In the genomic region with DNA sequence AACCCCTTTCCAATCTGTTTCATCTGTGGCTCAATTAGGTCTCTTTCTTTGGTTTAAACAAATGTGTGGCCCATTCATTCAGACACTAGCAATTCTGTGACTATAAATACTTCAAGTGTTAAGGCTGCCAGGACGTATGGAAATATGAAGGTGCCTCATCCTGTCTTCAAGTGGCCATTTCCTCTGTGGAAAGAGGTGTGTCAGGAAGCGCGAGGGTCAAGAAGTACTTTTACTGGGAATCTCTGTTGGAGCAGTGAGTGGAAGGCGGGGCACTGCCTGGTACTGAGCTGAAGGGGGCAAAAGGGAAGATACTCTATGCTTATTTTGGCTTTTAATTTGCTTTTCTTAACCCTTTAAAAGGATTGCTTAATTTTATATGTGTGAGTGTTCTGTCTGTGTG, we compare ENCODE assay signal across 14 mouse cellular contexts.
A peak's percentile ranks its signal among the peaks of the same experiment; 100 is the strongest.
DNase-seq lines count a peak whose midpoint lies in the region; ATAC-seq and TF ChIP-seq lines count a peak whose summit lies in the region.
"Had no signal": no experiment of that assay in that cellular context is flagged by ENCODE, and none has a peak within 500 bp of the region (broad histone marks: within the 10 kb centered on the region; RNA-seq: fewer than 3 reads in every experiment).

No protein-coding gene starts in this region.

- WGBS in heart, embryonic 15.5 days: 49% methylated on average over 4 of the region's 4 CpGs
- WGBS in midbrain, embryonic 10.5 days: 80% methylated on average over 4 of the region's 4 CpGs
- 67% methylated on average over 4 of the region's 4 CpGs for WGBS in midbrain, postnatal 0 days
- WGBS in limb, embryonic 14.5 days: 45% methylated on average over 4 of the region's 4 CpGs
- 73% methylated on average over 4 of the region's 4 CpGs for WGBS in midbrain, embryonic 15.5 days

- H3K36me3 ChIP-seq in heart, embryonic 15.5 days: no peaks in the 10 kb centered on the region
- no peaks in the 10 kb centered on the region for H3K36me3 ChIP-seq in midbrain, embryonic 10.5 days
- H3K36me3 ChIP-seq in midbrain, postnatal 0 days (ENCODE audit: insufficient read depth, low read length): no peaks in the 10 kb centered on the region
- peaks cover under 1% of the 10 kb centered on the region; the same call in 1 of the 2 replicates for H3K36me3 ChIP-seq in limb, embryonic 14.5 days (ENCODE audit: control insufficient read depth, insufficient read depth, low read length)
- H3K36me3 ChIP-seq in midbrain, embryonic 15.5 days (replicated peaks): no peaks in the 10 kb centered on the region
- H3K36me3 ChIP-seq: liver, embryonic 12.5 days; stomach, embryonic 15.5 days had no signal

- no peak for ATAC-seq in heart, embryonic 15.5 days (replicated peaks; ENCODE audit: insufficient number of reproducible peaks, insufficient read depth, low FRiP score, low read depth)
- no peak for ATAC-seq in midbrain, postnatal 0 days (ENCODE audit: low FRiP score)
- ATAC-seq in limb, embryonic 14.5 days (ENCODE audit: low FRiP score, low read depth): no peak
- ATAC-seq in midbrain, embryonic 15.5 days (replicated peaks): 0 out of 2 replicates have a peak, but pooled peaks have one; percentile 13
- ATAC-seq: inflammation-experienced regulatory T-cells, adult 6 months; liver, embryonic 12.5 days had no signal

- no peak overlapping the region for H3K9ac ChIP-seq in heart, embryonic 15.5 days
- no peak overlapping the region for H3K9ac ChIP-seq in midbrain, postnatal 0 days (replicated peaks; ENCODE audit: low read length, poor library complexity, severe bottlenecking)
- no peak overlapping the region for H3K9ac ChIP-seq in limb, embryonic 14.5 days (ENCODE audit: low read depth, low read length, severe bottlenecking)
- no peak overlapping the region for H3K9ac ChIP-seq in midbrain, embryonic 15.5 days
- H3K9ac ChIP-seq: liver, embryonic 12.5 days; stomach, embryonic 15.5 days had no signal

- no peak for DNase-seq in heart, adult 9 months (ENCODE audit: low spot score in 2 of 2)
- no peak for DNase-seq in midbrain, embryonic 10.5 days (ENCODE audit: low spot score)
- DNase-seq in midbrain, postnatal 0 days (ENCODE audit: low spot score): no peak
- no peak for DNase-seq in limb, embryonic 14.5 days (ENCODE audit: low spot score)
- no peak for DNase-seq in cerebellum, postnatal 10 days
- DNase-seq in gastrocnemius, postnatal 10 days: no peak
- DNase-seq: adrenal gland, postnatal 36 days; cerebellum, adult 11 months; thymus, postnatal 25 days had no signal

- no peaks in the 10 kb centered on the region for H3K9me3 ChIP-seq in heart, embryonic 15.5 days (replicated peaks)
- H3K9me3 ChIP-seq in midbrain, embryonic 10.5 days (replicated peaks): no peaks in the 10 kb centered on the region
- no peaks in the 10 kb centered on the region for H3K9me3 ChIP-seq in midbrain, postnatal 0 days (ENCODE audit: low read length)
- no peaks in the 10 kb centered on the region for H3K9me3 ChIP-seq in limb, embryonic 14.5 days (ENCODE audit: control insufficient read depth, low read length)
- H3K9me3 ChIP-seq in midbrain, embryonic 15.5 days: no peaks in the 10 kb centered on the region
- H3K9me3 ChIP-seq: liver, embryonic 12.5 days; stomach, embryonic 15.5 days had no signal

- no peaks in the 10 kb centered on the region for H3K27me3 ChIP-seq in heart, embryonic 15.5 days
- H3K27me3 ChIP-seq in midbrain, embryonic 10.5 days (ENCODE audit: low read depth, poor library complexity, severe bottlenecking): peaks cover 39% of the 10 kb centered on the region
- H3K27me3 ChIP-seq in midbrain, postnatal 0 days (ENCODE audit: insufficient read depth, low read length): no peaks in the 10 kb centered on the region
- H3K27me3 ChIP-seq in limb, embryonic 14.5 days (ENCODE audit: control insufficient read depth, insufficient read depth, low read length): no peaks in the 10 kb centered on the region
- H3K27me3 ChIP-seq in midbrain, embryonic 15.5 days (replicated peaks): 0 out of 2 replicates have a peak, but pooled peaks cover 3% of the 10 kb centered on the region
- H3K27me3 ChIP-seq: liver, embryonic 12.5 days; stomach, embryonic 15.5 days had no signal

- H3K4me1 ChIP-seq in heart, embryonic 15.5 days (replicated peaks): peaks cover 12% of the 10 kb centered on the region
- H3K4me1 ChIP-seq in midbrain, embryonic 10.5 days: peaks cover 32% of the 10 kb centered on the region
- peaks cover 10% of the 10 kb centered on the region; the same call in 1 of the 2 replicates for H3K4me1 ChIP-seq in midbrain, postnatal 0 days (ENCODE audit: insufficient read depth, low read length)
- peaks cover 30% of the 10 kb centered on the region for H3K4me1 ChIP-seq in limb, embryonic 14.5 days (ENCODE audit: control insufficient read depth, insufficient read depth, low read length)
- peaks cover 27% of the 10 kb centered on the region for H3K4me1 ChIP-seq in midbrain, embryonic 15.5 days
- H3K4me1 ChIP-seq: liver, embryonic 12.5 days had no signal

- no peak for TF ChIP-seq CTCF in midbrain, postnatal 0 days (IDR thresholded peaks at IDR 0.05)

- H3K27ac ChIP-seq in heart, embryonic 15.5 days: no peak overlapping the region
- H3K27ac ChIP-seq in midbrain, embryonic 10.5 days (replicated peaks): peak overlapping the region; percentile 79
- H3K27ac ChIP-seq in midbrain, postnatal 0 days (ENCODE audit: low read depth, low read length): no peak overlapping the region
- H3K27ac ChIP-seq in limb, embryonic 14.5 days (replicated peaks; ENCODE audit: low read depth, low read length): 0 out of 2 replicates have a peak overlapping the region, but pooled peaks have one; percentile 26
- H3K27ac ChIP-seq in midbrain, embryonic 15.5 days: 0 out of 2 replicates have a peak overlapping the region, but pooled peaks have one; percentile 62
- H3K27ac ChIP-seq: liver, embryonic 12.5 days; stomach, embryonic 15.5 days had no signal

- TF ChIP-seq POLR2A in limb, embryonic 14.5 days (IDR thresholded peaks at IDR 0.05; ENCODE audit: borderline replicate concordance, extremely low read depth, insufficient read depth, insufficient read length): no peak

- no peak overlapping the region for H3K4me3 ChIP-seq in heart, embryonic 15.5 days
- H3K4me3 ChIP-seq in midbrain, embryonic 10.5 days: no peak overlapping the region
- no peak overlapping the region for H3K4me3 ChIP-seq in midbrain, postnatal 0 days (ENCODE audit: low read depth, low read length)
- no peak overlapping the region for H3K4me3 ChIP-seq in limb, embryonic 14.5 days (replicated peaks; ENCODE audit: low read length)
- H3K4me3 ChIP-seq in midbrain, embryonic 15.5 days: no peak overlapping the region
- H3K4me3 ChIP-seq: liver, embryonic 12.5 days; stomach, embryonic 15.5 days had no signal

- H3K4me2 ChIP-seq in heart, embryonic 15.5 days: 0 out of 2 replicates have a peak overlapping the region, but pooled peaks have one; percentile 26
- no peak overlapping the region for H3K4me2 ChIP-seq in midbrain, postnatal 0 days (ENCODE audit: low read depth, low read length, poor library complexity, severe bottlenecking)
- peak overlapping the region; percentile 25; the same call in 1 of the 2 replicates for H3K4me2 ChIP-seq in limb, embryonic 14.5 days (replicated peaks; ENCODE audit: low read depth, low read length, severe bottlenecking)
- no peak overlapping the region for H3K4me2 ChIP-seq in midbrain, embryonic 15.5 days
- H3K4me2 ChIP-seq: liver, embryonic 12.5 days; stomach, embryonic 15.5 days had no signal

Comparison
In these comparisons a context has a peak if more than half of its experiments do, and no peak if none do; other contexts are left out.
1. H3K27ac ChIP-seq: peak in midbrain, embryonic 10.5 days (single experiment), limb, embryonic 14.5 days (single experiment) and midbrain, embryonic 15.5 days (single experiment); none in heart, embryonic 15.5 days (single experiment) and midbrain, postnatal 0 days (single experiment).
2. H3K4me2 ChIP-seq: peak in heart, embryonic 15.5 days (single experiment) and limb, embryonic 14.5 days (single experiment); none in midbrain, postnatal 0 days (single experiment) and midbrain, embryonic 15.5 days (single experiment).